Mouse (Mus musculus): ENCODE measurements around the gene Gtf3c1.
A peak's percentile ranks its signal among the peaks of the same experiment; 100 is the strongest.

- TF ChIP-seq CTCF (IDR thresholded peaks at IDR 0.05; ENCODE audit: low read depth, low read length) = peak; percentile 34; the same call in 1 of the 2 replicates
- TF ChIP-seq POLR2A (IDR thresholded peaks at IDR 0.05; ENCODE audit: extremely low read depth, insufficient read depth, low read length) = no peak
Observed at GRCm38 (mm10) chr7:125747316-125747690, 39.7 kb upstream of the Gtf3c1 start.
